Mouse (Mus musculus): ENCODE data around the gene Ssbp2. TPM values are rescaled to one million over a fixed set of nuclear protein-coding genes. Genes with fewer than 3 reads are reported as not detected.

The Ssbp2 gene
- total RNA-seq, 1 experiment from 2014 or later, result 12.4 TPM

DNA sequence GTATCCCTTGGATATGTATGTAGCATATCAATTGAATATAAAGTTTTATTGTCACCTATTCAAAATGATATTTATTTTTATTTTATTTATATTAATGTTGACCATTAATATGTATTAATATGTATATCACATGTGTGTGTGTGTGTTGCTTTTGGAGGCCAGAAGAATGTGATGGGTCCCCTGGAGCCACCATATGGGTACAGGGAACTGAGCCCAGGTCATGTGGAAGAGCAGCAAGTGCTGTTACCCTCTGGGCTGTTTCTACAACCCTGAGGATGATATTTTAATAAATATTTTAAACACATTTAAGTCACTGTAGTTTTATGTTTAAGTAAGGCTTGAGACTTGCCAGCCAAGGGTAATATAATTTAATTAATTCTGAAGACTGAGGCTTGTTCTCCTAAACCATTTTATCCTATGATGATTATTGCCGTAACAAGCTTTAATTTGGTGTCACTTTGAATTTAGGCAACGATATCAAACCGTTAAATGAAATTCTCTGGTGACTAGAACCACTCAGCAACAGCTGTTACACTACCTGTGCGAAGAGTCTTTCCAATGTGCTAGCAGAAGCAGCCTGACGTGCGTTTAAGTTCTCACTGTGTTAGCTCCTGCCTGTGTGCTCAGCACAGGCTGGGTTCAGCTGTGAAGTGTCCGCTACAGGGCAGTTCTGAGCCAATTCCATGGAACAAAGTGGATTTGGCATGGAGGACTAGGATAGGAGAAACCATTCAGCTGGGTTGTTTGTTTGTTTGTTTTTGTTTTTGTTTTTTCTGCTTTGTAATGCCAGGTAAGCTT, 145.2 kb downstream of the Ssbp2 start:
- ATAC-seq (replicated peaks; ENCODE audit: insufficient number of reproducible peaks, low FRiP score, low TSS enrichment, poor library complexity, severe bottlenecking), result no peak

DNA sequence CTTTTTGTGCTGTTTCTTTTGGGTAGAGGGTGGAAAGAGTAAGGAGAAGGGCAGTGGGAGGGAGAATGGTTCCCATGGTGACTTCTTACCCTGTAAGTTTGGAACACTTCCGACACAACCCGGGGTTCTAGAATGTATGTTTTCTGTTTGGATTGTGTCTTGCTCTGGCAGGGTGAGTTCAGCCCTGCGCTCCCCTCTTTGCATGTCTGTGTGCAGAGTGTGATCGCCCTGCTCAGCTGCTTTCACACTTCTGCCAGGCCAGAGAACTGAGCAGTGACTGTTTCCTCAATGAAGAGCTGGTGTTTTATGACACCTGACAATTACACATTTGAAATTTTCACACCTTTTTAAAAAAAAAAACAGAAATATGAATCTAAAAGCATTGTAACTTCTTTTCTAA, 150.5 kb downstream of the Ssbp2 start:
- 0 out of 2 replicates have a peak, but pooled peaks have one; percentile 64 for ATAC-seq (replicated peaks; ENCODE audit: insufficient number of reproducible peaks, low FRiP score, low TSS enrichment, poor library complexity, severe bottlenecking)

DNA sequence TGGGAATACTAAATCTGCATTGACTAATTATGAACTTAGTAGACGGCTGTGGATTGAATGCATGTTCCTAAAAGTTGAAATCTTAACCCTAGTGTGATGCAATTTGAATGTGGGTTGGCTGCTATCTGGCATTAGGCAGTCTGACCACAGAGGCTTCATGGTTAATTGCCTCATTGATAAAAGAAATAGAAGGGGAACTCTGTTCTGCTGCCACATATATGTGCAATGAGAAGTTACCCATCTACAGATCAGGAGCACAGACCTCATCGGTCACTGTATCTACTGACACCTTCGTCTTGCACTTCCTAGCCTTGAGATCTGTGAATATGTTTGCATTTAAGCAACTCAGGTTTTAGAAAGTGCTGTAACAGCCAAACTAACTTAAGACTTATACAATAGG, 151.8 kb downstream of the Ssbp2 start:
- peak; percentile 50; the same call in 1 of the 2 replicates for ATAC-seq (replicated peaks; ENCODE audit: insufficient number of reproducible peaks, low FRiP score, low TSS enrichment, poor library complexity, severe bottlenecking)

DNA sequence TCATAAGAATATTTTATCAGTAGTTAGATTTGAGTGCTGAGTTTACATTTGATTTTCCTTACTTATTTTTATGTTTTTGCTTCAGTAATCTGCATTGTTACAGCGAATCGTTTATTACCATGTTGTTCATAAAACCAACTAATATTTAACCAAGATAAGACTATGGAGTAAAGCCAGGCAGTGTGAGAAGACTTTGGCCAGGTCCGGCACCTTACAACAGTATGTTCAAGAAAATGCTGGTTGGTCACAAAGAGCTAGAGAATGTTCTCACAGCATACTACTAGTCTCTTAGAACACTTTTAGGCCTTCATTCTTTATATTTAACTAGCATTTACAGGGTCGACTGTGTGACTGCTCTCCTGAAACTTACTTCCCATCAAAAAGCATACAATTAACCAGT, 152.5 kb downstream of the Ssbp2 start:
- ATAC-seq (replicated peaks; ENCODE audit: insufficient number of reproducible peaks, low FRiP score, low TSS enrichment, poor library complexity, severe bottlenecking), result no peak

DNA sequence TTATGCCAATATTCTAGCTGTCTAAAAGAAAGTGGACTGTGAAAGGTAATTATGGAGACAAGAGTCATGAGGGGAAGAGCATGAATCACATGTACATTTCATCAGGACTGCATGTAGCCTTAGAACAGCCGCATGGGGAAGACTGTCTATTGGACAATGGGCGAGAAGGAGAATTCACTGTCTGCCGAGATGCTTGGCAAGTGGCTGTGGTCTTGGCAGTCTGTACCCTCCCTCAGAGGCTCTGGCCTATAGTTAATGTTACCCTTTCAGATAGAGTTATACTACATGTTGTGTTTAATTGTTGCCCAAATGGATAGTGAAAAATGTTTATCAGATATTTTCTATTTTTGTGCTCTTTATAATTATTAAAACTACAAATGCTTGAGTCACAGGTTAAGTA, 156.0 kb downstream of the Ssbp2 start:
- no peak for ATAC-seq (replicated peaks; ENCODE audit: insufficient number of reproducible peaks, low FRiP score, low TSS enrichment, poor library complexity, severe bottlenecking)

DNA sequence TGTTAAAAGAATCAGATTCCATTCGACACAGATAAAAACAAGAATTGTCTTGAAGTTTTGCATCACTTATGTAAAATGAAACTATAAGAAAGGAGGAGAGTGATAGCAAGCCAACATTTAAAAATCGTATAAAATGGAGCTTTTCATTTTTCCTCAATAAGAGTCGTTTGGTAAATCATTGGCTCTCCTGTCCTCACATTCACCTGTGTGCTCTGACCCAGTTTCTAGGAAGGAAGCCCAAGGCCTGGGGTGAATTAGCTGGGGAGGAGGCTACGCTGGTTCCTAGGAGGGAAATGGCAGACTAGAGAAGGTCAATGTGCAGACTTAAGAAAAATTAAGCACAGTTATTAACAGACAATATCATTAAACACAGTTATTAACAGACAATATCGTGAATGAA, 156.8 kb downstream of the Ssbp2 start:
- ATAC-seq (replicated peaks; ENCODE audit: insufficient number of reproducible peaks, low FRiP score, low TSS enrichment, poor library complexity, severe bottlenecking), result no peak

DNA sequence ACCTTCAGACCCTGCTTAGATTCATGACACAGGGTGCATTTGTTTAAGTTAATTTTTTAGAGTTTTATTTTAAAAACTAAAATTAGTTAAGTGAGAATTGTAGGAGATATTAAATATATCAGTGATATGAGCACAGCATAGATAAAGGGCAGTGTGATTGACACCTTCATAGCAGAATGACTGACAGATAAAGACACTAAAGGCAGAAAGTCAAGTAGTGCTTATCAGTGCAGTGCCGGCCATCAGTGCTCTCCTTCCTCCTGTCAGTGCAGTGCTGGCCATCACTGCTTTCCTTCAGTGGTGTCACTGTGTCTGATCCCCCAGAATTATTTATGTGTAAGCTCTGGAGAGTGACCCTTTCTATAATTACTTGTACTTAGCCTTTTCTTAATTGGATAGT, 159.3 kb downstream of the Ssbp2 start:
- ATAC-seq (replicated peaks; ENCODE audit: insufficient number of reproducible peaks, low FRiP score, low TSS enrichment, poor library complexity, severe bottlenecking), result no peak

DNA sequence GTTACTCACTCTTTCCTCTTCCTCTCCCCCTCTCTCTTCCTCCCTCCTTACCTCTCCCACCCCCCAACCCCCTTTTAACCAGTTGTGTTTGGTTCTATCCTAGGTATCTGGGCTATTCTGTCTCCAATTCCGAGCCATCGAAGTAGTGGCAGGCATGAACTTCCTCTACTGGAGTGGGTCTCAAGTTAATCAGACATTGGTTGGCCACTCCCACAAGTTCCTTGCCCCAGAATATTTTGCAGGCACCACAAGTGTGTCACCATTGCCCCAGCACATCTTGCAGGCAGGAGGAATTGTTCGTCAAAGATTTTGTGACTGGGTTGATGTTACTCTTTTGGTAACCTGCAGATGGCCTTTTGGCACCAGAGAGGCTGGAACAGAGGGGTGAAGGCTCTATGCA, 160.5 kb downstream of the Ssbp2 start:
- ATAC-seq (replicated peaks; ENCODE audit: insufficient number of reproducible peaks, low FRiP score, low TSS enrichment, poor library complexity, severe bottlenecking), result no peak

DNA sequence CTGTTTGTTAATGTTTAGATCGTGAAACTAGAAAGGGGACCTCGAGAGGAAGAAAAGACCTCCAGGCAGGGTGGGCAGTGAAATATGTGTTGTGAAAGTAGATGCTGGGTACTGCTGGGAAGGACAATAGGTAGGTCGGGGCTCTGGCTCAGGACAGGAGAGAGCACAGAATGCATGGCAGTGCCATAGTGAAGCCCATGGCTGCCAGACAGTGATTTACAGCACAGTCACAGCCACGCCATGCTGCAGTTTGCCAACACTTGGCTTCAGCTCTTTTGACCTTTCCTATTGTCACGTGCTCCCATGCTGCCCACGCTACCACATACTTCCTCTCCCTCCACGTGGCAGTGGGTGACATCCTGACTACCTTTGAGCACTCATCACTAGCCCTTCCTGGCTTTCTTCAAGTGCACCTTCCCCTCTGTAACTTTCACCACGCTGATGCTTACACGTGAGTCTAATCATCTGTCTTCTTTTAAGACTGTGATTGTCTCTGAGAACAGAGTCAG, 171.3 kb downstream of the Ssbp2 start:
- peak; percentile 82 for ATAC-seq (replicated peaks; ENCODE audit: insufficient number of reproducible peaks, low FRiP score, low TSS enrichment, poor library complexity, severe bottlenecking)

DNA sequence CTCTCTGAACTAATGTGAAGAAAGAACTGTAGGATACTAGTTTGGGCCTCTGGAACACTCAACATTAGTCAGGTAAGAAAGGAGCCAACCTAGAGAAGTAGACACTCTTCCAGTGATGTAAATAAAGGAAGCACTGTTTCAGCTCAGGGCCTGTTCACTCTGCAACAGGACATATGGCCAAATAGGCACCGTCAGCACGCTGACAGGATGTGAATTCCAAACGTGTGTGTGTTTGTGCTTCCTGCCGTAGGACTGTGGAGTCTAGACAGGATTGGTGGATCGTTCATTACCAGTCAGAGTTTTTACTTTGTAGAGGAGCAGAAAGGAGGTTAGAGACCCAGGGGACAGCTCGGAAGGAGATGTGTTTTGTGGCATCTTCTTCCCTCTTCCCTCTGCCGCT, 174.0 kb downstream of the Ssbp2 start:
- ATAC-seq (replicated peaks; ENCODE audit: insufficient number of reproducible peaks, low FRiP score, low TSS enrichment, poor library complexity, severe bottlenecking), result no peak

DNA sequence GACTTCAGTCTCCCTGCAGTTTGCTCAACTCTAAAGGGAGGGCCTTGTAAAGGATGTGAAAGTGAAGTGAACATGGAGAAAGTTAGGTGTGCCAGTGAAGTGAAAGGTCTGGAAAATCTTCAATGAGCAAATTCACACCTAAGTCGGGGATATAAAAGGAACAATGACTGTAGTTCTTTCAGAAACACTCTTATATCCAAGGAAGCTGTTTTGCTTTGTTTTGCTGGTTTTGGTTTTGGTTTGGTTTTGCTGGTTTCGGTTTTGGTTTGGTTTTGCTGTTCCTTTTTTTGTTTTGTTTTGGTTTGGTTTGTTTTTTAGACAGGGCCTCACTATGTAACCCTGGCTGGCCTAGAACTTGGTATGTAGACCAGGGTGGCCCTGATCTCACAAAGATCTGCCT, 175.9 kb downstream of the Ssbp2 start:
- ATAC-seq (replicated peaks; ENCODE audit: insufficient number of reproducible peaks, low FRiP score, low TSS enrichment, poor library complexity, severe bottlenecking), result no peak

DNA sequence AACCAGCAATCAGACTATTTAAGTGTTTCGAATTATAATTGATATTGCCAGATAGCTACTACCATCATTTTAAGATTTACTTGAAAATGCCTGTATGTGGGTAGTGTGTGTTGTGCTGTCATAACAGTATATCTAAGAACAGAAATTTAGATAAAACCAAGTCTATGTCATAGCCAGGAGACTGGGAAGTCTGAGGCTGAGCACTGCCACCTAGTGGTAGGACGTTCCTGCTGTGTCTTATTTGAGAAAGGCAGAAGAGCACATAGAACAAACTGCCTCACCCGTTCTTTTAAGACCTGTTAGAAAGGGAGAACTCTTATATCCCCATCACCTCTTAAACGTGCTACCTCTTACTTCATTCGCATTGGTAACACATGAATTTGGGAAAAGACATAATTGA, 176.7 kb downstream of the Ssbp2 start:
- peak; percentile 90 for ATAC-seq (replicated peaks; ENCODE audit: insufficient number of reproducible peaks, low FRiP score, low TSS enrichment, poor library complexity, severe bottlenecking)

DNA sequence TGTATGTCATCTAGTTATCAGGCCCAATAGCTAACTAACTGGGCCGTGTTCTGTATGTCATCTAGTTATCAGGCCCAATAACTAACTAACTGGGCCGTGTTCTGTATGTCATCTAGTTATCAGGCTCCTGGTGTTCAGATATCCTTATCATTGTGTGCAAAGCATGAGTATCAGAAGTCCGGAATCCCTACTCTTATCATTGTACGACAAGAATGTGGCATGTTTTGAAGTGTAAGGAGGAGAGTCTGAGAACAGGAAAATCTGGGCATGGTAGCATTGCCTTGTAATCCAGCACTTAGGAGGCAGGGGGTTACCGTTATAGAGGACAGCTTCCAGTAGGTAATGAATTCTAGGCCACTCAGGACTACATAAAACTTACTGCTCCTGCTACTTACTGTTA, 178.8 kb downstream of the Ssbp2 start:
- ATAC-seq (replicated peaks; ENCODE audit: insufficient number of reproducible peaks, low FRiP score, low TSS enrichment, poor library complexity, severe bottlenecking), result no peak

DNA sequence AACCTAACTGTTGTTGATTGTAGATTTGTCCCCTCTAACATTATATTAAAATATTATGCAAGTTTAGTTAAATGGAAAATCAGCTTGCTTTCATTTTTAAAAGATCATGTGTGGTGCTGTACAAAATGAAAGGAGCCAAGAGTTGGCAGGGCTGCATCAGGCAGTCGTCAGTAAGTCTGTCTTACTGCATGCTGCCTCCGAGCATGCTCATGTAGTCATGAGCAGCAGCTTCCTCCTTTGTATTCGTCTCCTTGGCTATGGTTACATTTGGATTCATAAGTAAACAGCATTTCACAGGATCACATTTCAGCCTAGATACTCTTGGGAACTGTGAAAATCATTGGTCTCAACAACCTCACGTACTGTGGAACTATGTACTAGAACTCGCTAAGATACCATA, 180.1 kb downstream of the Ssbp2 start:
- no peak for ATAC-seq (replicated peaks; ENCODE audit: insufficient number of reproducible peaks, low FRiP score, low TSS enrichment, poor library complexity, severe bottlenecking)

DNA sequence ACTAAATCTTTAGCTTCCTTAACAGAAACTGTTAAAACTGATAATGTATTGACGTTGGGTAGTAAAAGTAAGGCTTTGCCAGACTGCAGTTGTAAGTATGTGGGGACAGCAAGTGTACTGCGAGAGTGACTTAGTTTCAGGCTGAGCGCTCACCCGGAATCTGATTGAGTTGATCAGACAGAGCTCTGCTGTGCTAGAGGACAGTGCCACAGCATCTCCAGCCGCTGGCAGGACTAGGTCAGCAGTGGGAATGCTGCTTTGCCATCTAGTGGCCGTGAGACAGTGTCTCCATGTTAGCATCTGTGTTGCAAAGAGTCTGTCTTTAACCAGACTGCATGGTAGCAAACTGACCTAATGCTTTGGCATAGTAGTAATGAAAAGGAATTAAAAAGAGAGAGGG, 188.2 kb downstream of the Ssbp2 start:
- no peak for ATAC-seq (replicated peaks; ENCODE audit: insufficient number of reproducible peaks, low FRiP score, low TSS enrichment, poor library complexity, severe bottlenecking)

DNA sequence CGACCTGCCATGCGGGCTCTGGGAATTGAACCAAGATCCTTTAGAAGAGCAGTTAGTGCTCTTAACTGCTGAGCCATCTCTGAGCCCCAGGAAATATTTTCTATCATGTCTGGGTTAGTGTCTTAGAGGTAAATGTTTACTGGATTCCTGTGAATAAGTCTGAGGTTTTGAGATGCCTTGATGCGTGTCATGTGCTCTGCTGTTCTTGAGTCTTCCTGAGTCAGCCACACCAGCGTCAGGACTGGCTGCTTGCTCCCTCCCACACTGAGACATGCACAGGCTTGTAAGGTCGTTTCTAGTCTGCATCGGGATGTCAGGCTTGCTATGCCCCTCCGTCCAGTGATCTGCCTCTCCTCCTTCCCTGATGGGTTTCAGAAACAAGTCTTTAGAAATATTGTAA, 189.8 kb downstream of the Ssbp2 start:
- ATAC-seq (replicated peaks; ENCODE audit: insufficient number of reproducible peaks, low FRiP score, low TSS enrichment, poor library complexity, severe bottlenecking), result no peak

DNA sequence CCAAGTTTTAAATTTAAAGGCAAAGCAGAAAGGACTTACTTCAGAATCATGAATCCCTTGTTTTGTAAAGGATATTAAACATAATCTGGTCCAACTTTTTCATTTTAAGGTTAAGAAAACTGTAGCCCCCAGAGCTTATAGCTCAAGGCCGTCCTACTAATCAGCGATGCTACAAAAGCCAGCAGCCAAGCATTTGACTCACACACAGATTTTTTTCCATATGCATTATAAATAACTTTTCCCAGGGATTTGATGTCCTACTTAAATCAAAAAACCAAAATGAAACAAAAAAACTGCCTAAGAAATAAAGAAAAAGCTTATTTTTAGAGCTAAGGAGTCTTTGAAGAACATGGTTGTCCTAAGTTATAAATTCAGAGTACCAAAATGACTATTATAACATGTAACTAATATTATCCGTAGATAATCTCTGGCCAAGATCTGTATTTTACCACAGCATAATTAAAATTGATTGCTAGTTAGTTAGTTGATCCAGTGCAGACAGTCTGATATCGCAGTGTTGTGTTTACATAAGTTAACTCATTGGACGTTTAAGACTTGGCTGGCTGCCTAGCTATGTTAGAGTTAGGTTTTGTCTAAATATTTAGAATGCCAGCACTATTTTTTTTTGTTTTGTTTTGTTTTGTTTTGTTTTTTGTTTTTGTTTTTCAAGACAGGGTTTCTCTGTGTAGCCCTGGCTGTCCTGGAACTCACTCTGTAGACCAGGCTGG, 201.1 kb downstream of the Ssbp2 start:
- ATAC-seq (replicated peaks; ENCODE audit: insufficient number of reproducible peaks, low FRiP score, low TSS enrichment, poor library complexity, severe bottlenecking), result no peak

DNA sequence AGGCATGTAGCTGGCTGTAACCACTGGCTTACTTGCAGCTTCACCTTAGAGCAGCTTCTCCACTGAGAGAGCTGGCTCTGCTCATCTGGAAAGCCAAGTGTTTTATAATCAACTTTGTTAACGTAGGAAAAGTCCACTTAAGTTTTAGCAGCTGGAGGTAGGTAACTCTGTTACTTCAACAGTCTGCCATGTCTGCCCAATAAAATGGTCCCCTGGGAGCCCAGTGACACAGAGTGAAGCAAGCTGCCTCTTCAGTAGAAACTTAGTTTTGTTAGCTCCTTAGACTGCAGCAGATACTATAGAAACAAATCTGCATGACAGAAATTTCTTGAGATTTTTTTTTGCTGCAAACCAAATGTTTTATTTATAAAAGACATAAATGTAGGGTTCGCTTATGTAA, 202.7 kb downstream of the Ssbp2 start:
- no peak for ATAC-seq (replicated peaks; ENCODE audit: insufficient number of reproducible peaks, low FRiP score, low TSS enrichment, poor library complexity, severe bottlenecking)

DNA sequence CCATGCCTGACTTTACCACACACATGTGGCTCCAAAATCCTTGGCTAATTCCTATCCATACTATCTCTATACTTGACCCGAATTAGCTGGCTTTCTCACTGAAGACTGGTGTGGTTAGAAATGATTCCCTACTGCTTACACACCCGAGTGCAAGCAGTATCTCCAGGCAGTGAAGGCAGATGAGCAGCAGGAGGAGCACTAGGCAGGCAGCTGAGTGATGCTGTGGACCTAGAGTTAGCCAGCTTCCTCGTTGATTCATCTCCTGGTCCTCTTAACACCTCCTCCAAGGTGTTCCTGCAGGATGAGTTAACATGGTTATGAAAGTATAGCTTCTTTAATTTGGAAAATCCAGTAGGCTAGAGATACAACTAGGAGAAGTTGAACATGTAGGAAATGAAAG, 213.2 kb downstream of the Ssbp2 start:
- ATAC-seq (replicated peaks; ENCODE audit: insufficient number of reproducible peaks, low FRiP score, low TSS enrichment, poor library complexity, severe bottlenecking), result no peak

DNA sequence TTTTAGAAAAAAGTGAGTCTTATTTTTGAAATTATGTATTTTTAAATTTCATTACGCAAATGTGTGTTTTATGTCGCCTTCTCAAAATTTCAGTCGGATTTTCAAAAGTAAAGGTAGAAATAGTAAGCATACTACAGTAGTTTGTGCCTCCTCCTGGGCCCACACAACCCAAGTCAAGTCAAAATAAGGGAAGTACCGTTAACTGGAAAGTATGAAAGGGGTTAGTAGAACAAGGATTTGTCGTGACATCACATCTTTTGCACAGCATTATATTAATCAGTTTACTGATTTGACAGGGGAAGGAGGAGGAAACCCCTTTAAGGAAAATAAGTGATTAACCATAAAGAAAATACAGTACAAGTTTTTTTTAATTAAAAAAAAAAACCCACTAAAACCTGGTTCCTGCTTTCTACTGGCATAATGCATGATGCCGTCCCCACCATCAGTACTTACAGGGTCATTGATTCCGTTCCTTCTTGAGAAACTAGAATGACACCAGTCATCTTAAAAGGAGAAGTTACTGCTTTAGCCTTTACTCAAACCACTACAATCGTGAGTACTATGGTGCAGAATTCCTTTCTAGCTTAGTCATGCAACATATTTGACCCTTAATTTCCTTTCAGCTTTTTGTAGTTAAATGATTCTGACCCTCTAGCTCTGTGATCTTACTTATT, 220.8 kb downstream of the Ssbp2 start:
- ATAC-seq (replicated peaks; ENCODE audit: insufficient number of reproducible peaks, low FRiP score, low TSS enrichment, poor library complexity, severe bottlenecking), result peak; percentile 90
